Mouse (Mus musculus): ENCODE results near the gene Hdac5.

GRCm38 (mm10) chr11:102244926-102245449 is 15.0 kb upstream of the Hdac5 start:
- TF ChIP-seq CTCF (IDR thresholded peaks at IDR 0.05; ENCODE audit: control insufficient read depth, insufficient read depth, insufficient replicate concordance, low read depth, low read length) (no peak), POLR2A (IDR thresholded peaks at IDR 0.05; ENCODE audit: control insufficient read depth, low read depth, low read length) (no peak)
